Mouse (Mus musculus): ENCODE results near the gene Ihh.

- TF ChIP-seq POLR2A (IDR thresholded peaks at IDR 0.05; ENCODE audit: control insufficient read depth, extremely low read depth, insufficient read depth, low read length, poor library complexity): no peak
- TF ChIP-seq CTCF (IDR thresholded peaks at IDR 0.05; ENCODE audit: borderline replicate concordance, control insufficient read depth, extremely low read depth, insufficient read depth, low read length, poor library complexity): no peak
Observed at GRCm38 (mm10) chr1:74915706-74916105, 35.8 kb downstream of the Ihh start.

Data from thymus, adult 2 months (tissue).